Mouse (Mus musculus) C2C12 (cell line): ENCODE data around the gene Pax1.

Experiments used
- CEBPB ChIP-seq: IDR thresholded peaks from one replicate; pipeline ENCODE4 v1.6.1; 2011; ENCODE audit warnings: low read depth, mild to moderate bottlenecking, control low read depth, moderate library complexity
- CTCF ChIP-seq: IDR thresholded peaks from one replicate; pipeline ENCODE4 v1.5.1; 2011; ENCODE audit not compliant: control insufficient read depth, insufficient read depth, insufficient read length
- FOSL1 ChIP-seq: IDR thresholded peaks from one replicate; pipeline ENCODE4 v1.8.0; 2011; ENCODE audit warnings: mild to moderate bottlenecking, low read length; ENCODE audit not compliant: poor library complexity, insufficient read depth, severe bottlenecking
- MAX ChIP-seq: IDR thresholded peaks from one replicate; pipeline ENCODE4 v1.6.1; 2011; ENCODE audit warnings: mild to moderate bottlenecking, control low read depth
- USF1 ChIP-seq: IDR thresholded peaks from one replicate; pipeline ENCODE4 v1.6.1; 2011; ENCODE audit warnings: low read depth, mild to moderate bottlenecking, control low read depth, moderate library complexity

DNA sequence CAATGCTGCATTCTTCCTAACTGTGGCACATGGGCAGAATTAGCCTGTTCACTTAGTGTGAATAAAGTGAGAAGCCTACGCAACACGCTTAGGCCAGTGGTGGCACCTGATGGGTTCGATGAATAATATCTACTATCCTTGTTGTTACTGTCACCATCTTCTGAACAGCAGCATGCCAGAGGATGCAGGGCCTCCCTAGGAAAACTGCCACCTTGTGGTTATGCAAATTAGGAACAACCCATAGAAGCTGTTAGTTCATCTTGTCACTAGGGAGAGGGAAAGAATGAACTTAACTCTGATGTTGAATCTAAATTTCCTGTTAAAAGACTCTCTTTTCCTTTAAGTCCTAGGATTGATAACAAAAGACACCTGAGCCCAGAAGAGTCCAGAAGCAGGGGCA lies 53.3 kb downstream of the Pax1 start:
- TF ChIP-seq FOSL1: no peak
- no peak for TF ChIP-seq CTCF
- no peak for TF ChIP-seq USF1
- TF ChIP-seq MAX: no peak
- TF ChIP-seq CEBPB: no peak
